29 mouse cellular contexts compared by ENCODE assay signal in the genomic region with DNA sequence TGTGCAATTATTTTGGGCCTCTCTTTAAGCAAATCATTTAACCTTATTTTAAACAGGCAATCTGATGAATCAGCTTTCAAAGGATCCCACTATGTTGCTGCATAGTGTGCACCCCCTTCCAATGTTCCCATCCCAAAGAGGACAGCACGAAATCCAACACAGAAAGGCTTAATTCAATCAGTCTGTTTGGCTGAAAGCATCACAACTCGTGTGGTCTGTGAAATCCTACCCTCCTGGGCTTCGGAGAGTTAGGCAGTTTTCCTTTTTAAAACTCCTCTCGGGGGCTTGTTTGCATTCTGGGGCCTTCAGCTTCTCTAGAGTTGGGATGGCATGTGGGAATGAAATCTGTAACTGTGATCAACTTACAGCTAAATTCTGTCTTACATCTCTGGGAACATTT.
DNase-seq lines count a peak whose midpoint lies in the region; ATAC-seq and TF ChIP-seq lines count a peak whose summit lies in the region.
"Had no signal": no experiment of that assay in that cellular context is flagged by ENCODE, and none has a peak within 500 bp of the region (broad histone marks: within the 10 kb centered on the region; RNA-seq: fewer than 3 reads in every experiment).

No protein-coding gene starts in this region.

- peak; percentile 15 to 43 for DNase-seq in layer of hippocampus, adult 2 months (ENCODE audit: low spot score in 2 of 2)
- no peak for DNase-seq in layer of hippocampus, postnatal 25 days (ENCODE audit: extremely low spot score in 1 of 2, low spot score in 1 of 2)
- no peak for DNase-seq in stomach, postnatal 0 days (ENCODE audit: low spot score)
- no peak for DNase-seq in thymus, postnatal 4 days
- DNase-seq: adrenal gland, postnatal 10 days; adrenal gland, postnatal 36 days; B cell, adult 2 months; cerebellum, adult 18-20 months; cerebellum, adult 9-10 months; cerebellum, postnatal 25 days; embryo, embryonic 11 days; gastrocnemius, postnatal 25 days; heart, adult 18-20 months; heart, postnatal 10 days; heart, postnatal 36 days had no signal

- no peaks in the 10 kb centered on the region for H3K27me3 ChIP-seq in stomach, embryonic 16.5 days (ENCODE audit: control insufficient read depth, insufficient read depth, low read length)
- no peaks in the 10 kb centered on the region for H3K27me3 ChIP-seq in stomach, postnatal 0 days (ENCODE audit: control insufficient read depth, insufficient read depth, low read length)
- H3K27me3 ChIP-seq in embryonic facial prominence, embryonic 15.5 days = no peaks in the 10 kb centered on the region
- H3K27me3 ChIP-seq: CH12.LX; forebrain, embryonic 12.5 days; forebrain, embryonic 15.5 days; heart, embryonic 12.5 days; heart, embryonic 15.5 days; hindbrain, embryonic 13.5 days; intestine, embryonic 15.5 days had no signal

- no peaks in the 10 kb centered on the region for H3K9me3 ChIP-seq in stomach, embryonic 16.5 days (replicated peaks; ENCODE audit: control insufficient read depth, low read length)
- H3K9me3 ChIP-seq in stomach, postnatal 0 days (ENCODE audit: control insufficient read depth, low read length) = no peaks in the 10 kb centered on the region
- no peaks in the 10 kb centered on the region for H3K9me3 ChIP-seq in embryonic facial prominence, embryonic 15.5 days (replicated peaks)
- H3K9me3 ChIP-seq: forebrain, embryonic 12.5 days; forebrain, embryonic 15.5 days; G1E; heart, embryonic 12.5 days; heart, embryonic 15.5 days; hindbrain, embryonic 10.5 days; hindbrain, embryonic 13.5 days; intestine, embryonic 15.5 days had no signal

- no peak for TF ChIP-seq CTCF in layer of hippocampus, adult 2 months (conservative IDR thresholded peaks at IDR 0.05)
- no peak for TF ChIP-seq CTCF in stomach, postnatal 0 days (IDR thresholded peaks at IDR 0.05; ENCODE audit: low read depth)

- WGBS in stomach, embryonic 16.5 days = 35% methylated on average over 4 of the region's 4 CpGs
- 25% methylated on average over 4 of the region's 4 CpGs for WGBS in stomach, postnatal 0 days
- WGBS in embryonic facial prominence, embryonic 15.5 days = 14% methylated on average over 4 of the region's 4 CpGs

- TF ChIP-seq EP300 in stomach, postnatal 0 days (optimal IDR thresholded peaks at IDR 0.05) = no peak

- no peaks in the 10 kb centered on the region for H3K36me3 ChIP-seq in stomach, embryonic 16.5 days (ENCODE audit: control insufficient read depth, insufficient read depth, low read length)
- H3K36me3 ChIP-seq in stomach, postnatal 0 days (ENCODE audit: control insufficient read depth, insufficient read depth, low read length) = no peaks in the 10 kb centered on the region
- no peaks in the 10 kb centered on the region for H3K36me3 ChIP-seq in embryonic facial prominence, embryonic 15.5 days
- H3K36me3 ChIP-seq: forebrain, embryonic 12.5 days; forebrain, embryonic 15.5 days; heart, embryonic 12.5 days; heart, embryonic 15.5 days; hindbrain, embryonic 10.5 days; hindbrain, embryonic 13.5 days; intestine, embryonic 15.5 days had no signal

- no peak for ATAC-seq in stomach, embryonic 16.5 days (ENCODE audit: insufficient read depth, low FRiP score)
- no peak for ATAC-seq in stomach, postnatal 0 days (ENCODE audit: low FRiP score, low TSS enrichment)
- ATAC-seq in embryonic facial prominence, embryonic 15.5 days (ENCODE audit: insufficient number of reproducible peaks, low FRiP score, low TSS enrichment, low read depth) = peak; percentile 49
- ATAC-seq: forebrain, embryonic 15.5 days; hindbrain, embryonic 16.5 days; intestine, embryonic 15.5 days; Patski had no signal

- H3K27ac ChIP-seq in layer of hippocampus, adult 2 months = peak overlapping the region; percentile 36; the same call in 1 of the 2 replicates
- H3K27ac ChIP-seq in stomach, embryonic 16.5 days (ENCODE audit: low read length) = peak overlapping the region; percentile 3; the same call in 1 of the 2 replicates
- H3K27ac ChIP-seq in stomach, postnatal 0 days (replicated peaks) = no peak overlapping the region
- peak overlapping the region; percentile 86 for H3K27ac ChIP-seq in embryonic facial prominence, embryonic 15.5 days (replicated peaks)
- H3K27ac ChIP-seq: forebrain, embryonic 12.5 days; forebrain, embryonic 15.5 days; heart, embryonic 15.5 days; hindbrain, embryonic 10.5 days; hindbrain, embryonic 13.5 days; intestine, embryonic 15.5 days had no signal

- no peak overlapping the region for H3K4me2 ChIP-seq in stomach, embryonic 16.5 days (ENCODE audit: low read depth, low read length)
- no peak overlapping the region for H3K4me2 ChIP-seq in stomach, postnatal 0 days (replicated peaks; ENCODE audit: low read depth)
- H3K4me2 ChIP-seq in embryonic facial prominence, embryonic 15.5 days (replicated peaks) = no peak overlapping the region
- H3K4me2 ChIP-seq: forebrain, embryonic 12.5 days; forebrain, embryonic 15.5 days; heart, embryonic 12.5 days; heart, embryonic 15.5 days; hindbrain, embryonic 13.5 days; intestine, embryonic 15.5 days had no signal

- H3K4me3 ChIP-seq in layer of hippocampus, adult 2 months = no peak overlapping the region
- no peak overlapping the region for H3K4me3 ChIP-seq in stomach, embryonic 16.5 days (replicated peaks; ENCODE audit: low read length)
- H3K4me3 ChIP-seq in stomach, postnatal 0 days (ENCODE audit: low read depth, low read length) = no peak overlapping the region
- no peak overlapping the region for H3K4me3 ChIP-seq in embryonic facial prominence, embryonic 15.5 days (replicated peaks)
- H3K4me3 ChIP-seq: erythroblast, embryonic 14.5 days; forebrain, embryonic 12.5 days; forebrain, embryonic 15.5 days; heart, embryonic 12.5 days; heart, embryonic 15.5 days; hindbrain, embryonic 10.5 days; hindbrain, embryonic 13.5 days; intestine, embryonic 15.5 days had no signal

- no peak overlapping the region for H3K9ac ChIP-seq in stomach, embryonic 16.5 days (ENCODE audit: low read length)
- H3K9ac ChIP-seq in stomach, postnatal 0 days (ENCODE audit: low read length) = no peak overlapping the region
- no peak overlapping the region for H3K9ac ChIP-seq in embryonic facial prominence, embryonic 15.5 days
- H3K9ac ChIP-seq: forebrain, embryonic 12.5 days; forebrain, embryonic 15.5 days; heart, embryonic 12.5 days; heart, embryonic 15.5 days; hindbrain, embryonic 13.5 days; intestine, embryonic 15.5 days had no signal

- peaks cover 5% of the 10 kb centered on the region for H3K4me1 ChIP-seq in stomach, embryonic 16.5 days (ENCODE audit: control insufficient read depth, insufficient read depth, low read length)
- no peaks in the 10 kb centered on the region for H3K4me1 ChIP-seq in stomach, postnatal 0 days (replicated peaks; ENCODE audit: control insufficient read depth, insufficient read depth)
- peaks cover 54% of the 10 kb centered on the region for H3K4me1 ChIP-seq in embryonic facial prominence, embryonic 15.5 days
- H3K4me1 ChIP-seq: forebrain, embryonic 12.5 days; forebrain, embryonic 15.5 days had no signal

Comparison
In these comparisons a context has a peak if more than half of its experiments do, and no peak if none do; other contexts are left out.
1. DNase-seq: peak in layer of hippocampus, adult 2 months (2 of 2); none in layer of hippocampus, postnatal 25 days (0 of 2), stomach, postnatal 0 days (single experiment) and thymus, postnatal 4 days (single experiment).